Mouse (Mus musculus) lung, postnatal 0 days (tissue): ENCODE measurements around the gene Mul1. TPM values are rescaled to one million over a fixed set of nuclear protein-coding genes. Genes with fewer than 3 reads are reported as not detected.

Experiments
- ATAC-seq: fragments of 200-750 bp; cut with Nextera tagmentation; 2 replicates; pipeline ENCODE4 v1.8.0; 2017; ENCODE audit warnings: moderate library complexity
- DNase-seq: peaks from one replicate; pipeline ENCODE4 v3.0.0-alpha.2; 2016; ENCODE audit warnings: low spot score
- H3K27ac ChIP-seq: fragments of 300-500 bp; sonication (generic); 2 replicates; pipeline ENCODE4 v1.5.1; 2014; ENCODE audit warnings: antibody characterized with exemption, mild to moderate bottlenecking, low read length, mixed read lengths
- H3K27me3 ChIP-seq: fragments of 300-500 bp; sonication (generic); replicated peaks from 2 replicates; pipeline ENCODE4 v1.6.1; 2014; ENCODE audit warnings: low read length, mixed read lengths; ENCODE audit not compliant: insufficient read depth
- H3K36me3 ChIP-seq: fragments of 300-500 bp; sonication (generic); 2 replicates; pipeline ENCODE4 v1.6.1; 2014; ENCODE audit warnings: low read length, mixed read lengths; ENCODE audit not compliant: insufficient read depth
- H3K4me1 ChIP-seq: fragments of 300-500 bp; sonication (generic); 2 replicates; pipeline ENCODE4 v1.6.1; 2014; ENCODE audit warnings: antibody characterized with exemption, low read depth, low read length, mixed read lengths; ENCODE audit not compliant: insufficient read depth
- H3K4me2 ChIP-seq: fragments of 300-500 bp; sonication (generic); replicated peaks from 2 replicates; pipeline ENCODE4 v1.6.1; 2014; ENCODE audit warnings: low read depth, mild to moderate bottlenecking, low read length, moderate library complexity, mixed read lengths
- H3K4me3 ChIP-seq: fragments of 300-500 bp; sonication (generic); 2 replicates; pipeline ENCODE4 v1.5.1; 2014; ENCODE audit warnings: low read depth, low read length
- H3K9ac ChIP-seq: fragments of 300-500 bp; sonication (generic); replicated peaks from 2 replicates; pipeline ENCODE4 v1.6.1; 2014; ENCODE audit warnings: low read depth, mild to moderate bottlenecking
- H3K9me3 ChIP-seq: fragments of 300-500 bp; sonication (generic); 2 replicates; pipeline ENCODE4 v1.6.1; 2016; ENCODE audit warnings: low read length, mixed read lengths
- CTCF ChIP-seq: IDR thresholded peaks from 2 replicates; pipeline ENCODE4 v1.5.1; 2016; ENCODE audit warnings: antibody characterized with exemption, mild to moderate bottlenecking
- EP300 ChIP-seq: IDR thresholded peaks from 2 replicates; pipeline ENCODE4 v1.6.1; 2016; ENCODE audit warnings: antibody characterized with exemption, mild to moderate bottlenecking, control low read depth
- WGBS: fragments of 180-500 bp; shearing (Covaris S2); extraction: QIAGEN DNeasy Blood & Tissue Kit; methylation state at CpG from one replicate; pipeline ENCODE4 v1.1.7; 2014; 5-methylcytosine and 5-hydroxymethylcytosine counted together
- polyA plus RNA-seq: library from polyadenylated mRNA; unstranded; fragments of >200 nt; fragmentation: Nextera tagmentation; extraction: Ambion mirVana; gene quantifications from 2 replicates; pipeline ENCODE4 v1.2.1, GENCODE M21; 2015

The Mul1 gene
- polyA plus RNA-seq, 1 experiment from 2014 or later = 12.3 TPM

DNA sequence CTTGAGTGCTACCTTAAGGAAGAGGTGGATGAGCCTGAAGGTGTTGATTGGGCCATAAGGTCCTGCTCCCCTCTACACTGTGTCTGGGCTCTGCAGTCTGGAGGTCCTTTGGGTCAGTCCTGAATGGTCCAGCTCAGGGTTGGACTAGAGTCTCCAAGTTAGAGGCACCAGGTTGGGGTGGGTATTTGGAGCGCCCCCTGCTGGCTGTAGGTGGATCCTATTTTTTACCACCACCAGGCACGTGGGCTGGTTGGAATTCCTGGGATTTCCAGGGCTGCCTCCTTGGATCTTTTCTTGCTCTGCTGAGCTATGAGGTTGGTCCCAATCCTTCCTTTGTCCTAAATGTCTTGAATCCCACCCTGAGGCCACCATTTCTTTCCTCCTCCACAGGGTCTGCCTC, 29.7 kb upstream of the Mul1 start:
- peak; percentile 36 for DNase-seq

DNA sequence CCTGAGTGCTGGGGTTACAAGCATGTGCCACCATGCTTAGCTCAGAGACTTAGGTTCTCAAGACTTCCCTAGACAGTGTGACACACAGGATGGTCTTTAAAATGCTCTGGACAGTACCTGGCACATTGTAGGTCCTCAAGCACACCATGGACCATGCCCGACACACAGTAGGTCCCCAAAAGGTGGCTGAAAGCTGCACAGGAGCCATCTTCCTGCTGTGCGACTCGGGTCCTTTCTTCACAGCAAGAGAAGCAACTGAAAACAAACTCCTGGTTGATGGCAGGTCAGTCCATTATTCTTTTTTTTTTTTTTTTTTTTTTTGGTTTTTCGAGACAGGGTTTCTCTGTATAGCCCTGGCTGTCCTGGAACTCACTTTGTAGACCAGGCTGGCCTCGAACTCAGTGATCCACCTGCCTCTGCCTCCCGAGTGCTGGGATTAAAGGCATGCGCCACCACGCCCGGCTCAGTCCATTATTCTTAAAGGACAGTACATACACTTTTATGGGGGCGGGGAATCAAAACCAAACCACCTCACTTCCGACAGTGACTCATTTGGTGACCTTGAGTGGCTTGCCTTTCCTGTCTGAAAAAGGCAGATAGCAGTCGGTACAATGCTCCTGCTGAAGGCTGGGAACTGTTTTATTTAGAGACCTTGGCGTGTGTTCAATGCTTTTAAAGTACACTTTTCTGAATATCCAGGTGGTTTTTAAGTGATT, 26.8 kb upstream of the Mul1 start:
- Histone ChIP-seq H3K36me3 (no peaks in the 10 kb centered on the region), H3K27me3 (no peaks in the 10 kb centered on the region), H3K4me1 (no peaks in the 10 kb centered on the region), H3K4me2 (no peak overlapping the region), H3K4me3 (no peak overlapping the region), H3K9me3 (no peaks in the 10 kb centered on the region), H3K9ac (no peak overlapping the region), H3K27ac (no peak overlapping the region)
- TF ChIP-seq EP300 (peak; percentile 42; the same call in 1 of the 2 replicates), CTCF (no peak)
- ATAC-seq = no peak
- 44% methylated on average over 11 of the region's 13 CpGs for WGBS
- peak; percentile 55 for DNase-seq

More for the DNA sequence above, 29.7 kb upstream of the Mul1 start:
- Histone ChIP-seq H3K4me3 (no peak overlapping the region), H3K27me3 (0 out of 2 replicates have a peak, but pooled peaks cover under 1% of the 10 kb centered on the region), H3K9me3 (no peaks in the 10 kb centered on the region), H3K27ac (no peak overlapping the region), H3K4me1 (no peaks in the 10 kb centered on the region), H3K4me2 (no peak overlapping the region), H3K36me3 (no peaks in the 10 kb centered on the region), H3K9ac (no peak overlapping the region)
- no peak for ATAC-seq
- WGBS = 3% methylated on average over 2 of the region's 2 CpGs
- peak; percentile 70 for TF ChIP-seq CTCF
- no peak for TF ChIP-seq EP300

DNA sequence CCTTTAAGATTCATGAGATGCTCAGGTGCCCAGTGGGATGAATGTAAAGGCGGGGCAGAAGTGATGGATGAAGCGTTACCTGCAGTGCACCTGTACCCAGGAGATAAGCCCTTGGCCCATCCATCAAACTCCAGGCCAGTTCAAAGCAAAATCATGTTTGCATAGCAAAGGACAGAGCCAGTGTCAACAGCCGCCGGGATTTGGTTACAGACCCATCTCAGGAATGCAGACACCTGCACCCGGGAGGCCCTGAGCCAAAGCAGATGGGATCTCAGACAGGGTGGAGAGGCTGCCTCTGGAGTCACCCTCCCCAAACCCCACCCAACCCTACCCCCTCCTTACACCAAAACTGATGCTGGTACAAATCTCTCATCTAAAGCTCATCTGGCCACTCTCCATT, 23.5 kb upstream of the Mul1 start:
- Histone ChIP-seq H3K4me2 (no peak overlapping the region), H3K4me1 (no peaks in the 10 kb centered on the region), H3K27ac (no peak overlapping the region), H3K36me3 (no peaks in the 10 kb centered on the region), H3K9me3 (no peaks in the 10 kb centered on the region), H3K4me3 (no peak overlapping the region), H3K9ac (no peak overlapping the region), H3K27me3 (no peaks in the 10 kb centered on the region)
- TF ChIP-seq EP300 = no peak
- TF ChIP-seq CTCF = no peak
- no peak for ATAC-seq
- 12% methylated on average over 5 of the region's 5 CpGs for WGBS
- DNase-seq = no peak

DNA sequence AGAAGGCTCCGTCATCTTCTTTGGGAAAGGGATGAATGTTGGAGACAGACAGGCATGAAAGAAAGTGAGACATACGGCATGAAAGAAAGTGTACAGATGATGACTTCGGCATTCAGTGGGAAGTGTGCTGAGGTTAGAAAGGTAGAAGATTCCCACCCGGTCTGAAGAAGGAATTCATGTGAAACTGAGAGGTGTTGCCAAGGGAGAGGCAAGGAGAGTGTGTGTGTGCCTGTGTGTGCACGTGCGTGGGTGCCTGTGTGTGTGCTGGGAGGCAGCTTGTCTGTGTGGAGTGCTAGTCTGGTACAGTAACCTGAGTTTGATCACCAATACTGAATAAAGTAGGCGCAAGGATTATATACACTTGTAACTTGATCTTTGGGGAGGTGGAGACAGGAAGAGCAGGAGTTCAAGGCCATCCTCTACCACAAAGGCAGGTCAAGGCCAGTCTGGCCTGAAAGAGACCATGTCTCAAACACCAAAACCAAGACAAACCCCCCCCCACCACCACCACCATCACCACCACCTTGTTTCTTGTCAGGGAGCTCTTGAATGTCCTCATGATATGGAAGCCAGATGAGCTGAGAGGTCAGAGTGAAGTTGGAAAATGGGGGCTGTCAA, 22.9 kb upstream of the Mul1 start:
- no peak for TF ChIP-seq CTCF
- Histone ChIP-seq H3K36me3 (no peaks in the 10 kb centered on the region), H3K27ac (no peak overlapping the region), H3K4me2 (no peak overlapping the region), H3K9ac (no peak overlapping the region), H3K4me1 (no peaks in the 10 kb centered on the region), H3K27me3 (no peaks in the 10 kb centered on the region), H3K9me3 (peaks cover 2% of the 10 kb centered on the region; the same call in 1 of the 2 replicates), H3K4me3 (no peak overlapping the region)
- 43% methylated on average over 7 of the region's 7 CpGs for WGBS
- DNase-seq (no peak), ATAC-seq (no peak)

DNA sequence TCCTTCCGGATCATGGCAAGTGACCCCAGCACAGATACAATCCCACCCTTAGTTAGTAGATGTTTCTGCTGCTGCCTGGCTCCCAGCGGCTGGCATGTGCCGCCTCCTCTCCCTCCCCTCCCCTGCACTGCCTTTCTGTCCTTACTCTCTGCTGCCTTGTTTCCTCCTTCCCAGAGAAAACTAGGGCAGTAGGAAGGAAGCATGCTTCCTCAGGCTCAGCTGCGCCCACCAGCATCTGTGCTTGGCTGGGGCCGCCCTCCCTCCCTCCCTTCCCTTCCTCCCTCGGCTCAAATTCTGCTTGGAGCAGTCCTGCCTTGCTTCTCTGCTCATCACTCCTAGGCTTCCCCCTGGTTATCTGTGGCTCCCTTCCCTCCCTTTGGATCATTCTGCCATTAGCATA, 19.7 kb upstream of the Mul1 start:
- 9% methylated on average over 6 of the region's 6 CpGs for WGBS
- no peak overlapping the region for H3K4me3 ChIP-seq
- H3K36me3 ChIP-seq = no peaks in the 10 kb centered on the region
- H3K4me1 ChIP-seq = no peaks in the 10 kb centered on the region
- DNase-seq (peak; percentile 19), ATAC-seq (peak; percentile 38)
- no peaks in the 10 kb centered on the region for H3K27me3 ChIP-seq
- no peak for TF ChIP-seq EP300
- TF ChIP-seq CTCF = no peak
- H3K27ac ChIP-seq = no peak overlapping the region
- no peak overlapping the region for H3K9ac ChIP-seq
- H3K4me2 ChIP-seq = no peak overlapping the region
- H3K9me3 ChIP-seq = peaks cover 5% of the 10 kb centered on the region; the same call in 1 of the 2 replicates

DNA sequence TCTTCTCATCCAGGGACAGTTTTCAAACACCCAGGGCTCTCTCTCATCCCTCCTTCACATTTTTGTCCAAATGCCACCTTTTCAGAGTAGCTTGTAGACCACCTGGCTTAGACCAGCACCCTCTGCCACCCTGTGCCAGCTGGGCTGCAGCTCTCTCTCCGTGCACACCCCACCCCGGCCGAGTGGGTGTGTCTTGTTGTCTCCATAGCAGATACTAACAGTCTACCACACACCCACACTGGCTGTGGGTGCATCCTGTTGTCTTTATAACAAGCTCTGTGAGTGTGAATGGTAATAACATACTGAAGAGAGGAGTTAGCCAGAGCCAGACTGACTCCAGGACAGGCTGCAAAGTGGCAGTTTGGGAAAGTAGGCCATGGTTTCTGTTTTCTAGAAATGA, 18.5 kb upstream of the Mul1 start:
- H3K4me3 ChIP-seq = no peak overlapping the region

More for the DNA sequence above, 18.5 kb upstream of the Mul1 start:
- Histone ChIP-seq H3K4me2 (no peak overlapping the region), H3K27me3 (no peaks in the 10 kb centered on the region), H3K36me3 (no peaks in the 10 kb centered on the region), H3K9me3 (peaks cover 5% of the 10 kb centered on the region; the same call in 1 of the 2 replicates), H3K4me1 (no peaks in the 10 kb centered on the region), H3K27ac (no peak overlapping the region), H3K9ac (no peak overlapping the region)
- TF ChIP-seq EP300 (no peak), CTCF (no peak)
- no peak for DNase-seq
- ATAC-seq = peak; percentile 32; the same call in 1 of the 2 replicates
- WGBS = 62% methylated on average over 3 of the region's 3 CpGs
